Comparison of ENCODE assay signal across 11 mouse cellular contexts in the genomic region with DNA sequence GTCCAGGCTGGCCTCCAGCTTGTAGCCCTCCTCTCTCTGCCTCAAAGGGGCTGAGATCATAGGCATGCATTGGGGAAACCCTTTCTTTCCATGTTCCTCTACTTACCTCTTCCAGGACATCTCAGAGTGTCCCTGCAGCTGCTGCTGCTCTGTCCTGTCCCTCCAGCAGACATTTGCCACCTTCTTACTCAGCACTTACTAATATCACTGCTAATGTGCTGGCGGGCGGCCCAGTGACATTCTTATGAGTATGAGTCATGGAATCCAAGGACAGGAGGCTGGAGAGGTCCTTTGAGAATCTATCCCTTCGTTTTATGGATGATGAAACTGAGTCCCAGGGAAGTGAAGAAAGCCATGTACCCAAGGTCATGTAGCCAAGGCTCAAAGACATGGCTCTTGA. TPM values are rescaled to one million over a fixed set of nuclear protein-coding genes. Genes with fewer than 3 reads are reported as not detected.
DNase-seq lines count a peak whose midpoint lies in the region.
"Had no signal": no experiment of that assay in that cellular context is flagged by ENCODE, and none has a peak within 500 bp of the region (broad histone marks: within the 10 kb centered on the region; RNA-seq: fewer than 3 reads in every experiment).

No protein-coding gene starts in this region.

- peak; percentile 43 for DNase-seq in urinary bladder, postnatal 14 days (ENCODE audit: low spot score)
- DNase-seq in urinary bladder, adult 2 months (ENCODE audit: low spot score), result no peak
- peak; percentile 89 for DNase-seq in adrenal gland, postnatal 14 days
- DNase-seq in heart, postnatal 4 days, result peak; percentile 76
- DNase-seq in cerebellum, adult 9-11 months, result no peak
- no peak for DNase-seq in ovary, adult 18-20 months (ENCODE audit: low spot score)
- no peak for DNase-seq in thymus, postnatal 36 days
- DNase-seq: gastrocnemius, adult 2 months; liver had no signal

RNA-seq across cellular contexts. Expression of a gene that starts 47.0 kb away (rescaled TPM):
- polyA plus RNA-seq in urinary bladder, adult 2 months (2012; rRNA removed), result 0.03 TPM in 1 of 2 replicates, not detected in the other
- total RNA-seq in adrenal gland, postnatal 14 days (2021), result not detected in 2 replicates
- total RNA-seq in heart, postnatal 4 days (2021), result not detected
- total RNA-seq: gastrocnemius, adult 2 months had no signal
- polyA plus RNA-seq: G1E; stomach, embryonic 16.5 days had no signal

Comparison
In these comparisons a context has a peak if more than half of its experiments do, and no peak if none do; other contexts are left out.
1. DNase-seq: peak in urinary bladder, postnatal 14 days (single experiment), adrenal gland, postnatal 14 days (single experiment) and heart, postnatal 4 days (single experiment); none in urinary bladder, adult 2 months (single experiment), cerebellum, adult 9-11 months (single experiment), ovary, adult 18-20 months (single experiment) and thymus, postnatal 36 days (0 of 2).